Mouse (Mus musculus): Measurements from ENCODE around the gene Tacr2. TPM values are rescaled to one million over a fixed set of nuclear protein-coding genes. Genes with fewer than 3 reads are reported as not detected.

The Tacr2 gene
- polyA plus RNA-seq, 2 experiments from 2014 or later: not detected

DNA sequence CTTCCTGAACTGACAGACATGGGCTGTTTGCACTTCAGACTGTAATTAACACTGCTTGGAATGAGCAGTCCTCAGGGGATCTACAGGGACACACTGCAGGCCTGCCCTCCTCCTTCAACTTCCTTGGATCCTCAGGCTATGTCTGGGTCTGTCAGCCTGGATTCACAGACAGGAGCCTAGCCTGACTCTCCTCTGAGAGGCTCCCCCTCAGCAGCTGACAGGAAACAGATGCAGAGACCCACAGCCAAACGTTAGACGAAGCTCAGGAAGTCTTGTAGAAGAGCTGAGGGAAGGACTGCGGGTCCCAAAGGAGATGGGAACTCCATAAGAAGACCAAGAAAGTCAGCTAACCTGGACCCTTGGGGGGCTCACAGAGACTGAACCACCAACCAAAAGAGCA lies 54.2 kb downstream of the Tacr2 start:
- ATAC-seq: no peak

DNA sequence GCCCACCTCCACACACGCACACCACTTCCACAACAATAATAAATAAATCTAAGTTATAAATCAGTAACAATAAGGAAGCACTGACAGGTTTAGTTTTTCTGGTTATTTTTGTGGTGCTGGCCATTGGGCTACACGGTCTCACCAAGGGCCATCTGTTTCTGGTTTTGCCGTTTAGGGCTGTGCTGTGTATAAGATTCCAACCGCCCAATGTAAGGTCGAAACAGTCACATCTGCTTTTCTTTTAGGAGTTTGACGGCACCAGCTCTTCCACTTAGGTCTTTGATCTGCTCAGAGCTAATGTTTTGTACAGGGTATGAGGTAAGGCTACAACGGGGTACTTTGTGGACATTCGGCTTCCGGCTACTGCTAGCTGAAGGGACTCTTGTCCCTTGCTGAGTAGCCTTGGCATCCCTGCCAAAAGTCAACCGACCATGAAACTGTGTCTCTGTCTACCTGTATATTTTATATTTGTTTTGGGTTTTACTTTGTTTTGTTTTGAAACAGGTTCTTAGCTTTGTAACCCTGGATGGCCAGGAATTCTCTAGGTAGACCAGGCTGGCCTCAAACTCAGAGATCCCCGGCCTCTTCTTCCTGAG lies 56.8 kb downstream of the Tacr2 start:
- ATAC-seq: no peak

DNA sequence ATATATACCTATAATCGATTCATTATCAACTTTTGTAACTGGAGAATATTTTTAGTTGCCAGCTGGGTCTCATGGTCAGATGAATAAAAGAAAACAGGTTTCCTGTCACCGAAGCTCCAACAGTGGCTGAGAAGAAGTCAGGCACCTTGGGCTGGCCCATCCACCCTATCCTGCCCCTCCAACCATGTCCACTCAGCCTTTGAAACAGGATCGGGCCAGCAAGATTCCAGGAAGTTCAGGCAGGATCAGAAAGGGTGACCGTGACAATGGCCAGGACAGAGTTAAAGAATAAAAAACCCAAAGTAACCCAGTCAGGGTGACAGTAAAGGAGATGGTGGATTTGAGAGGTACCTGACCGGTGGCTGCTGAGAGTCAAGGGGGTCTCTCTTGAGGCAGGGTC lies 57.4 kb downstream of the Tacr2 start:
- ATAC-seq: no peak

DNA sequence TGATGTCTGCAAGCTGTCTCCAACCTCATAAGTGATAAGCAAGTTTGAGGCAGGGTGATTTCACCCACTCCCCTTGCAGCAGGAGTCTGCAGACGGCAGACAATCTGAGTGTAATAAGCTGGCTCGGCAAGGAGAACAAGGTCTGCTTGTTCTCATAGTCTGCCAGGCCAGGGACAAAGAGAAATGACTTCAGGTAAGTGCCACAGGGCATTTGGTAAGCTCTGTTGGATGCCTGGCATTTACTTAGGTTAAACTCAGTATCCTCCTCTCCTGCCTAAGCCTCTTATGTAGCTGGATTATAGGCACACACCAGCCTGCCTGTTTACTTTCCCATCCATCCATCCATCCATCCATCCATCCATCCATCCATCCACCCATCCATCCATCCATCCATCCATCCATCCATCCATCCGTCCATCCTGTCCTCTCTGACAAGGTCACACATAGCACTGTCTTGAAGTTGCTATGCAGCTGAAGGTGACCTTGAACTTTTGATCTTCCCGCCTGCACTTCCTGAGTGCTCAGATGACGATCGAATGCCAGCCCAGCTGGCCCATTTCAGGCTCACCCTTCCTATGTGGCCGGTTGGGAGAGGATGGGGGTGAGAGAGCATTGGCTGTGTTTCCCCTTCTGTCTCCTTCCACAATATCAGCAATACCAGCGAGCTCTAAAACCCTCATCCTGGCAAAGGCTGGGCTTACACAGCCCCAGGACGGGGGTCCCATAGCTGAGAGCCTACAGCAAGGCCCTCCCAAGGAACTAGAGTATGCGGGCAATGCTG lies 58.2 kb downstream of the Tacr2 start:
- no peak for ATAC-seq

DNA sequence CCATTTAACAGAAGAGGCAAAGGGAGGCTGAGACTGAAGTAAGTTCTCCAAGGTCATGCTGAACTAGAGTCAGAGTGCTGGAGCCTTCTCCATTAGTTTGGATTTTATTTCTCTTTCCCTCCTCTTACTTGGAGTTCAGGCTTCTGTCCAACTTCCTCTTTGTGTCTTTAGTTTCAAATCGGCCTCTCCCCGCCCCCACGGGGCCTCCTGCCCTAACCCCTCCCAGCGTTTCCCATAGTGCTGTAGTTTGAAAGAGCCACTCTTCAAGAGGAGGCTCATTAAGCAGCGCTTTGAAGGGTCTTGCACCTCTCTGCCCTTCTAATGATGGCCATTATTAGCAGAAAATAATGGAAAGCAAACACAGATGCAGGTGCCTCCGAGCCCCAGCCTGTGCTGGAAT lies 59.2 kb downstream of the Tacr2 start:
- ATAC-seq: no peak

DNA sequence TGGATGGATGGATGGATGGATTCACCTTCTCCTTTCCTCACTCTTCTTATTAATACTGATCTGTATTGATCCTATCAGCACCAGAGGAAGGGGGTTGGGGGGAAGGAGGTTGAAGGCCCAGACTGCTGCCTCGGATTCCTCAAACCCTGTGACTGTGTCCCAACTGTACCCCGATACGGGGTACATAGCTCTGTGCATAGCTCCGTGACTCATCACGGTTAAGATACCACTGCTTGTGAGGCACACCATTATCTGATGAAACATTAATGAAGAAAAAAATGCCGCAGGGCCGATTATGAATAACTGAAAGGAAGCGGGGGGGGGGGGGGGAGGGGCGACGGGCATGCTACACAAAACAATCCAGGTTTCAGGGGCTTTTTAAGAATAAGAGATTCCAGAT lies 60.9 kb downstream of the Tacr2 start:
- no peak for ATAC-seq

DNA sequence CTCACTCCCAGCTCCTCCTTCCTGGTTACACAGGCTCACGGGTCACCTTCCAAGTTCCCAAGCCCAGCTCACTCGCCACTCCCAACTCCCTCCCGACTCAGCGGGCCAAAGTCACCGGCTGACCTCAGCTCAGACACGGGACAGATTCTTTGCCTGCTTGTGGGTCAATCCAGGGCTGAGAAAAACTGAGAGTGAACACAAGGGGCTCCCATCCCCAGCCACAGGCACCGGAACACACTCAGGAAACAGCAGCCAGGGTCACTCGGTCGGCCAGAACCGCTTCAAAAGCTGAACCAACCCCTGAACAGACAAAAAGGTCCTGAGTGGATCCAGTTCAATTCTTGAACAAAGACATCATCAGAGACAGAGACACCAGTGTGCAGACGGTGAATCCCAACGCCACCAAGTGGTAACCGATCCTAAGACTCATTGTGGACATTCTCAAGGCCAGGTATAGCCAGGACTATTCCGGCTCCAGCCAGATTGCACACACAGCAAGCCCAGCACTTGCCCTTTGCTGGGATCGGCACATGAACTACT lies 61.7 kb downstream of the Tacr2 start:
- no peak for ATAC-seq

Other genes starting within 250 kb of the Tacr2 start
- gene Neurog3, start 119.3 kb upstream of the Tacr2 start, polyA plus RNA-seq (2017; shearing (Covaris generic)): not detected
- 1 to 10 TPM; 5.8 to 6.8 TPM for gene Fam241b, start 108.5 kb upstream of the Tacr2 start, polyA plus RNA-seq (2017; shearing (Covaris generic))
- gene Tspan15, start 21.2 kb upstream of the Tacr2 start, polyA plus RNA-seq (2017; shearing (Covaris generic)): under 1 TPM; 0.16 to 0.17 TPM
- gene Hk1, start 127.5 kb downstream of the Tacr2 start, polyA plus RNA-seq (2017; shearing (Covaris generic)): 100 to 1,000 TPM in 1 of 2 experiments, 10 to 100 TPM in 1; 69.6 to 103 TPM
- gene Hkdc1, start 170.1 kb downstream of the Tacr2 start, polyA plus RNA-seq (2017; shearing (Covaris generic)): not detected
- not detected for gene 4930507D05Rik, start 197.1 kb downstream of the Tacr2 start, polyA plus RNA-seq (2017; shearing (Covaris generic))
- 10 to 100 TPM in 1 of 2 experiments, 1 to 10 TPM in 1; 8.4 to 11.7 TPM for gene Supv3l1, start 197.3 kb downstream of the Tacr2 start, polyA plus RNA-seq (2017; shearing (Covaris generic))
- gene Vps26a, start 234.4 kb downstream of the Tacr2 start, polyA plus RNA-seq (2017; shearing (Covaris generic)): 10 to 100 TPM; 70.9 to 80.0 TPM